Mouse (Mus musculus): ENCODE data around the gene Adamts17.
A peak's percentile ranks its signal among the peaks of the same experiment; 100 is the strongest.

The Adamts17 gene

DNA sequence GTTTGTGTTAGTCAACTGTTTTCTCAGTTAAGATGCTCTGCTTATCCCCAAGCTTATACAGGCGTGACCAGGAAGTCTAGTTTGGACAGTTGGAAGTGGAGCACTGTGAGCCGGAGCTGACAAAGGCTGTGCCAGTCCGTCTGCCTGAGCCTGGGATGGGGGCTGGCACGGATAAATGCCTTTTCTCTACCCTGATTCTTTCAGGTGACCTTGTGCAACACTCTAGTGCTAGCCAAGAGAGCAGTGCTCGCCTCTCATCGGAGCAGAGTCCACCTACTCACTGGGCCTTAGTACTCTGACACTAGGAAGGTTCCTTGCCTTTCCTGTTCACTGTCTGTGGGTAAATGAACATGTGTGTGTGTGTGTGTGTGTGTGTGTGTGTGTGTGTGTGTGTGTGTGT, 95.5 kb downstream of the Adamts17 start:
- no peak for DNase-seq

DNA sequence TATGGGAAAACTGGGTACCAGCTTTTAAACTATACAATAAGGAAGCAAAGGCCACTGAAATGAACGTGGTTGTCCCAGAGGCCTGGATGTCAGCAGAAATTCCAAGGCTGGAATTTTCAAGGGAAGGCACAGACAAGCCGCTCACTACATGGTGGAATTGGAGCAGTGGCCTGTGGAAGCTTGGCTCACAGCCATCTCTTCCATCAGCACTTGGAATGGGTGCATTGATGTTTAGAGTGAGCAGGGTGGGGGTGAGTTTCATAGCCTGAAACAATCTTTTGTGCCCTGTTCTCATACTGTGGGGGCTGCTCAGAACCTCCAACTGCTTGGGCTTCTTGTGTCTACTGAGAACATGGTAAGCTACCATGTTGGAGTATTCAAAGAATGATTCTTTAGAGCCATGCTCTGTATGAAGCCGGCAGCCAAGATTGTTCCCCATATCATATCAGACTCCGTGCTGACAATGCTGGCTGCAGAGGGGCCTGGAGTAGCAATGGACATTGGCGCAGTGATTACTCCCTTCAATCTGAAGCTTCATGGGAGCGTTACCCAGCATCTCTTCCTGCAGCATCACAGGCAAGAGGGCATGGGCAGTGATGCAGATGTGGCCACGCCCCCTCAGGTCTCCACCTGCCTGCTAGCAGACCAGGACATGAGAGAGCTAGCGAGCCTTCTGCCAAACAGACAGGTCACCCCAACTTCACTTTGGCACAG, 96.7 kb downstream of the Adamts17 start:
- no peak for DNase-seq

DNA sequence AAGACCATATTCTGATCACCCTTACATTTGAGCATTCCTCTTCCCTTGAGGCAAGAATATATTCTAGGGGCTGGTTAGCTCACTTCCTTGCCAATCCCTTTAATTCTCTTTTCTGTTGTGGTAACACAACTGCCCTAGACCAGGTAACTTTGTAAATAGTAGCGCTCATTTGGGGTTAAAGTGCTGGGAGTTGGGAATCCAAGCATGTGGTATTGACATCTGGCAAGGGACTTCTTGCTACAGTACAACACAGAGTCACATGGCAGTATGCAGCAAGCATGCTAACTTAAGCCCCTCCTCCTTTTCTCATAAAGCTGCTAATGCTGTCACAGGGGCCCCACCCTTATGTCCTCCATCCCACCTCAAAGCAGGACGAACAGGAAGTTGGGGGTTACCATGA, 97.4 kb downstream of the Adamts17 start:
- DNase-seq, result no peak

DNA sequence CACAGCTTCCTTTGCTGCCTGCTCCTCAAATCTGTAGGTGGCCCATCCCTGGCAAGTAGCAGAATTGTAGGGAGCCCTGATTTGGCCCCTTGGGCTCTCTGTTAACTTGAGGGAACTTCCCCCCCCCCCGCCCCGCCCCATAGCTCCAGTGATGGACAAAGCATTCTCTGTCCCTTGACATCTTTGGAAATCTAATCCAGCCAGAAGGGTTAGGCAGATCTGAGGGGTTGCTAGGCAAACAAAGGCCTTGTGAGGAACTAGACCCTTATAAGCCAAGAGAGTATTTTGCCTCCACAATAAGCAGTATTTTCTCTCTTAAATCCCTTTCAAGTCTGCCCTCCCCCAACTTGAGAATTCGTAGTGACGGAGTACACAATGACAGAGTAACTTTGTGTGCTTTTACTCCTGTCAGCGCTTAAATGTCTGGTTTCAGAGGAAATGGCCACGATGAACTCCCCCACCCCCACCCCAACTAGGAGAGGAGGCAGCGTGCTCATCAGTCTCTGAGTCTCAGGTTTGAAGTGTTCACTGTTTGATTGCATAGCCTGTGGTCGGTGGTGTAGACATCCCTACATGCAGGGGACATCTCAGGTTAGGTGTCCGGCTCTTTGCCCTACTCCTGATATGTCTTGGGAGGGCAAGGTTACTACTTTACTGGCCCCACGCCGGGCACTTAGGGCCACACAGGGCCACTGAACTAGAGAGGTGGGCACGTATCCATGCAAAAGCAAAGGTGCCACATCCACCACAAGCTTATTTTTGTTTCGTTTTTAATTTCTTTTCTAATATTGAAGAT, 99.7 kb downstream of the Adamts17 start:
- DNase-seq, result no peak

DNA sequence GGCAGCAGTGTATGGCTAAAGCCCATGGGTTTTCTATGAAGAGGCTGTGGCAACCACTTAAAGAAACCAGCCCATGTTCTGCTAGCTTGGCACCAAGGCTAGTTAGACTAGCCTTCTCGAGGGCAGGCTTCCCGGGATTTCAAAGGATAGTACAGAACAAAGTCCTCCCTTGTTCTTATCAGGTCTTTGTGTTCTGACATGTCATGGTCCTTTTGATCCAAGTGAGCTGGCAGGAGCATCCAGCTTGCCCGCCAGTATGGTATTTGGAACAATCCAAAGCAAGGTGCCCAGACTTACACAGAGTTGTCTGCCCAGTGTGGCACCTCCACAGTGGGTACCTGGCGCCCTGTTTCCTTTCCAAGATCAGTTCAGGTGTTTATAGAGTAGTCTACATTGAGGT, 101.2 kb downstream of the Adamts17 start:
- DNase-seq, result no peak

DNA sequence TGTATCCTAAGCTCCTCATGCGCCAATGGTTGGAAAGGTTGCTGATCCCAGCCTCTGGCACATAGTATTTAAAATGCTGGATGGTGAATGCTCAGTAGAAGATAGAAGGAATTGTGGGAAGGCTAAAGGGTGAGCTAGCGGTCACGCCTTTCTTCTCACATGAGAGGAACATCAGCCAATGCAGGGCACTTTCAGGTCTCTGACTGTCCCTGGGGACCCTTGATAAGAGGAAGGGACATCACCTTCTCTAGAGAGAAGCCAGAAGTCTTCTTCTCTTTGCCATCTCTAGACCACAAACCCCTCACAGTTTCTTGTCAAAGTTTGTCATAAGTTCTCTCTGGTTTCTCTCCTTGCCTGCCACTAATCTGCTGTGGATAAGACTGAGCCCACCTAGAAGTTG, 109.5 kb downstream of the Adamts17 start:
- no peak for DNase-seq

DNA sequence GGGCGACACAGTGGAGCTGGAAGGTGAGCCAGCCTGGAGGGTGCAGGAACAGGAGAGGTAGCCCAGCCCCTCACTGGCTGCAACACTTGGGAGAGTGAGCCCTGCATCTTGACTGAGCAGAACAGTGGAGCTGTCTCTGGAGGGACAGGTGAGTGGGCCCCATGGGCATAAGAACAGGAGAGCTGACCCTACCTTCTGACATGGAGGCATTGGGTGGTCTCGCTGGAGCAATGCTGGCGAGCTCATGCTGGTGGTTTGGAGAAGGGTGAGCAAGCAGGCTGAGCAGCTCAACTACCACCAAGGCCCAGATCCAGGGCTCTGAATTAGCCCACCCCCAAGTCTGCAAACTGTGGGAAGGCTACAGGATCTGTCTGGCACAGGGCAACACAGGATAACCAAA, 113.4 kb downstream of the Adamts17 start:
- DNase-seq, result no peak

DNA sequence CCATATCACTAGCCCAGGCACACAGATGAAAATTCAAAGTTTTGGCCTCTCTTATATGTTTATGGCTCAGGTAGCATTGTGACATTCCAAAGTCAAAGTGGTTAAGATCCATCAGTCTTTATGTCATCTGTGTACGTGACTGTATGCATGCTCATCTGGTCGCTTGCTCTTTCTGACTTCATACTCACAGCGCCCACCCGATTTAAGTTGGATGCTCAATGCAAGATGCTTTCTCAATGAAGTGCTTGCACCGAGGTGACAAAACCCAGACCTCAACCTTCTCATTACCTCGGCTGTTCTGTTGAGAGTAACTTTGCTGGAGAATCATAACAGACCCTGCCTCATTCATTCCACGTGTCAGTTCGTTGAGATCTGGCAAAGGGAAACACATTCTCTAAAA, 114.5 kb downstream of the Adamts17 start:
- no peak for DNase-seq

DNA sequence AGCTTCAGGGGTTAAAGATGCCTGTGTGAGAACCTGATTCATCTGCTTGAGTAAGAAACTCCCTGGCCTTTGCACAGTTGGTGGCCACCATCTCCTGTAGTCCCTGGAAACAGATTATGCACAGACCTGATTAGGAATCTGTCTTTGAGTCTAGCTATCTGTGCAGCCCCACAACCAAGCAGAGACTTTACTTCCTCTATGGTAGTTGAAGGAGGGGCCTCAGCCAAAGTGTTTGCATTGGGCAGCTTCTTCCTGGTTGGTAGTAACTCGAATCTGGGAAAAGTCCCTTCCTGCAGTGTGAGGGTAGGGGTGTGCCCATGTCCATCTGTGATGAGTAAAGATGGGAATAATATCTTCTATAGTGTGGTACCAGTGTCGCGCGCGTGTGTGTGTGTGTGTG, 115.2 kb downstream of the Adamts17 start:
- DNase-seq, result no peak

DNA sequence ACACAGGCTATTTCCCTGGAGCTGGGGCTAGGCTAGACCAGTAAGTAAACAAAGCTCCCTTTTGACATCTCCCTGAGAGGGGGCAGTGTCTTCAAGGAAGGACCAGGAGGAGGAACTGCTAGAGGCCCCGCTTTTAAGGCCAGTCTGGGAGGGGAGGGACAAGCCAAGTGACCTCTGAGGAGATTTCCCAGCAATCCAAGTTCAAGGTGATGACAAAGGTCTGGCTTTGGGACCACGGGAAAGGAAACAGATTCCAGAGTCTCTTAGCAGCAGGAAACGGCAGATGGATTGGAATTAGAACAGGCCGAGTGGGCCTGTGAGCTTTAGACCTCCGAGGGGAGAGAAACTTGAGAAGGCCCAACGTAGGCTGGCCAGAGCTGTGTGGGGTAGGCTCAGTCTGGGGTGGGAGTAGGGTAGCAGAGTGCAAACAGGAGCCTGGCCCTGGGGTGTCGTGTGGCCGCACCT, 116.0 kb downstream of the Adamts17 start:
- DNase-seq, result no peak

DNA sequence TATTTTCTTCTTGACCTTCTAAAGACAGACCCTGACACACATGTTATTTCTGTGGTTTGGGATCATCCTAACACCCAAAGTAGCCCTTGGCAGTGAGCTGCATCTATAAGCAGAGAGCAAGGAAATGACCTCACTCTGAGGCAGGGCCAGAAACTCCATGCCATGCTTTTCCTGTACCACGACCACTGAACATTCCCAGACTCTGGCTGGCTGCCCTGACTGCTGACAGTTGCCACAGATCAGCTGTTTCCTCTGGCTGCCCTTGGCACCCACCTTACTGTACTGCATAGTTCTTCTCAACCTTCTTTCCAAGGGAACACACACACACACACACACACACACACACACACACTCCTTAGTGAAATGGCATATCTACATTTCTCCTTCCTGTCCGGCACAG, 116.4 kb downstream of the Adamts17 start:
- no peak for DNase-seq

DNA sequence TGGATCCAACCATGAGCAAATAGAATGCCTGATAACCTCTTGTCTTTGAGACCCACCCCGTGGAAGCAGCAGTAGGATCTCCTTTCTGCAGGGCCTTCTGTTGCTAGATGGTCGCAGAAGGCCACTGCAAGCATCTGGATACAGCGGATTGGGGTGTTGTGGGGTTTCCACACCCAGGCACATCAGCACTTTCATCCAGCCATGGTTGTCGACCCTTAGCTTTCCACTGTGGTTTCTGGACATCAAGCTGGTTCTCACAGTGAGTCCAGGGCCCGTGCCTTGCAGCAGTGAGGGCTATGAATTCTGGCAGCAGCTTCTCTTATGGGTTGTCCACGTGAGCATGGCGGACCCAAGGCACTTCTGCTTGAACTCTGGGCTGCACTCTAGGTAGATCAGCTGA, 118.2 kb downstream of the Adamts17 start:
- DNase-seq, result no peak

DNA sequence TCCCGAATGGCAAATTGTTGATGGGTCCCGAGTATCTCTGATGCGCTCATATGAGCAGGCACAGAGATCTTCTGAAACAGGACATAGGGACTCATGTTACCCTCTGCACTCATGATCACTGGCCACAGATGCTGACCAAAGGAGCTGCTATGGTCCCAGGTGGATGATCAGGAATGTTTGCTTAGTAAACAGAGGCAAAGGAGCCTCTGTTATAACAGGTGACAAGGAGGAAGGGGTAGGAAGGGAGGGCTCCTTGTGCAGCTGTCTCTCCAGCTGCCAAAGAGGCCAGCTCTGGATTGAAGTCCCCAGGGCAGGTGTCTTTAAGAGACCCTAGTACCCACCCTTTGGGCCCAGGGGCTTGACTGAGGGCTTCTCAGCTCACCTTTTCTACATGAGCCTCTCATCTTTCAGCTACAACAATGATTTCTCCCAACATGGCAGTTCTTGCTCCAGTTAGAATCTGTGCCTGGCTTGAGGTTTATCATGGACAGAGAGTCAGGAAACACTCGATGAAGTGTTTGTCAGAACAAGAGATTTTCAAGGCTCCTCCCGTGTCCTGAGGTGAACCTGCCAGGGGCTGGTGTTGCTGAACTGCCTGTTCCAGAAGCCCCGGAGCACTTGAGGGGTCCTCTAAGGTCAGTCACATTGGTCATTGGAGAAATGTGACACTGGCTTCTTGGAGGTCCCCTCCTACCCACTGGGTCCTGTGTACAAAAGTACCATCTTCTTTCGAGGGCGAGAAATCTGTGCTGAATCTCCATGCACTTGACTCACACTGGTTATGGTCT, 120.9 kb downstream of the Adamts17 start:
- DNase-seq, result no peak

DNA sequence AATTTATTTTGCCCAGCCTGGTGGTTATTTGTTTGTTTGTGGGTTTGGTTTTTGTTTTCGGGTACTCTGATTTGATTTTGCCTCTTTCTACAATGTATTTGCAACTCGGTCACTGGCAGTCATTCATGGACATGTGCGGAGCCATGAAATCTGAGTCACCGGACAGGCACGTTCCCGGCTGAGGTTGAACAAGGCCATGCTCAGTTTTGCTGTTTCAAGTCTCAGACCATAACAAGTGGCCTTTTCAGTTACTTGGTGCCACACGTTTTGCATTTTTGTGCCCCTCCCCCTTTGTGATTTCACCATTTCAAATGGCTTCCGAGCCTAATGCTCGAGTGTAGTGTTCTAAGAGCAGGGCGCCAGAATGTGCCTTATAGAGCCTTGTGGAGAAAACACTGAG, 123.2 kb downstream of the Adamts17 start:
- no peak for DNase-seq

DNA sequence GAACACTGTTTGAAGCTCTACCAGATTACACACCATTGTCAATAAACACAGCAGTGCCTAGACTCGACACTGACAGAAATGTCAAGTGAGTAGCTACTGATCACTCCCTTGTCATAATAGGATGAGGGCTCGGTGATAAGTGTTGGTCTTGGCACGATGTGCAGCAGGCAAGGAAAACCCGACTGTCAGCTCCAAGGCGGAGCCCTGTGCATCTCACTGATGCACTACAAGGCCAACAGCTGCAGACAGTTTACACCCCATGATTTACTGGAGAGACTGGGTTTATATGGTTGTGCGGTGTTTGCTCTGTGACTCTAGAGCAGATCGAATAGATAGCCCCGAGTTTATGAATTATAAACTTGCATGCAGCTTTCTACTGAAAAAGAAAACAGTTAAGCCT, 124.0 kb downstream of the Adamts17 start:
- no peak for DNase-seq

DNA sequence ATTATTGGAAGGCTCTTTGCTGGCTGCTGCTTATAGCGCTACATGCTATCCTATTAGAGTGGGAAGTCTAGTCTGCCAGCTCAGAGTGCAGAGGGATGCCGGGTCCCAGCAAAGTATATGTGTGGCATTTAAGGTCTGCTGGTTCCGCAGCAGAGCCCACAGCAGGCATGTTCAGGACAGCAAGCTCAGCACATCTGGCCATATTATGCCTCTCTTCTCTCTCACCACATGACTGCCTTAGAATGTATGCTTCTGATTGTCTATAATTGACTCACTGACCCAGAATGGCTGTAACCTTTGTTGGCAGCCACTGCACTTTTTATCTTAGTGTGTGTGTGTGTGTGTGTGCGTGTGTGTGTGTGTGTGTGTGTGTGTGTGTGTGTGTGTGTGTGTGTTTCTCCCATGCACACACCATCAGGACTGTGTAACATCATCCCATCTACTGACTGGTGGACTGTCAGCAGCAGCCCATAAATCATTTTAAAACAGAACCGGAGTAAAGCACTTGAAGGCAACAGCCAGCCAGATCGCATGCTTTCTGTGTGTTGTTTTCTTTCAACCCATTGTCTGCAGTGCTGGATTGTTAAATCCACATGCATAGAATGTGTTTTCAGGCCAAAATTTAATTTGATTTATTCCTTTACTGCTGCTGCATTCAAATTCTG, 127.1 kb downstream of the Adamts17 start:
- DNase-seq, result no peak

DNA sequence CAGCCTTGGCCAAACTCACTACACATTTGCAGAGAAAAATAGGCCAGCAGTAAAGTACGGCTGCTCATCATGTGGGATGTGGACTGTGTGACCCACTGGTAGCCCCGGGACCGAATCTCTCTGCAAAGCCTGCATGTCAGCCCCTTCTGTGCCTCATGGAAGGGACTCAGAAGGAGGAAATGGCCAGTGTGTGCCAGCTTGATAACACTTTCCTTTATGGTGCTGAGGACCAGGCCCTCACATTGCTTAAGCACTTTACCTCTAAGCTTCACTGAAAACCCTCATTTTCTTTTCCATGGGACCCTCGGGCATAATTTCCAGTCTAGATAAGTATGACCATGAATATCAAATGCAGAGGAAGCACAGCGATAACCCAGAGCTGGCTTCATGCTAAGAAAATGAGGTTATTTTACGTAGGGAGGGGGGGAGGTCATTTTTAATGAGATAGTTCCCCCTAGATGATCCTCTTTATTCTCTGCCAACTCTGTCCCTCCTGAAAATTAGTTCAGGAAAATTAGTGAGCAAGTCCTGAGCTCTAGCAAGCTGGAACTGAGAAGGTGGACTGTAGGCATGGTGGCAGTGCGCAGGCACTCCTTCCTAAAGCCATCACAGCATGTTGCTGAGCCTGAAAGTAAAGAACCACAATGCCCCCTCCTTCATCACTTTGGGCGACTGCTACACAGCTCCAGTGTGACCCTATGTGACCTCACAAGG, 127.8 kb downstream of the Adamts17 start:
- DNase-seq, result no peak

DNA sequence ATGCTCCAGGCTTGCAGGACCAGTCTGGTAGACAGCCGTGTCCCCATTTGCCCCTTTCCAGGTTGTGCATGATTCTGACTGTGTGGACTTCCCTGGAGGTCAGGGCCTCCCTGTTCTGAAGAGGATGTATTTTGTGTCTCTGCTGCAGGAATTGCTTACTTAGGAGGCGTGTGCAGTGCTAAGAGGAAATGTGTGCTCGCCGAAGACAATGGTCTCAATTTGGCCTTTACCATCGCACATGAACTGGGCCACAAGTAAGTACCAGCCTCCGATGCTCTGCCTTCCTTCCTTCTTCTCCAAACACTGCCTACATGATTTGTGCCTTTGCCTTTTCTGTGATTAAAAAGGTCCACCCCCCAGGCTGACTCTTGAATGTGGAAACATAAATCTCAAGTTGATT, 129.1 kb downstream of the Adamts17 start:
- no peak for DNase-seq

DNA sequence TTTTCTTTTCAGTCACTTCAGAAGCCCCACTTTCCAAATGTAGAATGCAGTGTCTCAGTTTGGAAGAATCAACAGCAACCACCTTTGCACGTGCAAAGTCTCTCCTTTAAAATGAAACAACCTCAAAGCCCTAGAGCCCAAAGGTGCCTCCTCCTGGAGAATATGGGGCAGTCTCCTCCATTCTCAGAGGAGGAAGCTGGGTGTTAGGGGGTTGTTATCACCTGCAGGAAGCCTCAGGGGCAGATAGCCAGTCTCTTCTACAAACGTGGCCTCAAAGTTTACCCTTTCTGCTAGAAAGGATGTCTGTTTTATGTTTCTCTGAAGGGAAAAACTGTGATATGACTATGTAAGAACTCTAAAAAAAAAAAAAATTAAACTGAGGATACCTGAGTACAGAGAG, 129.7 kb downstream of the Adamts17 start:
- DNase-seq, result peak; percentile 36 to 70

DNA sequence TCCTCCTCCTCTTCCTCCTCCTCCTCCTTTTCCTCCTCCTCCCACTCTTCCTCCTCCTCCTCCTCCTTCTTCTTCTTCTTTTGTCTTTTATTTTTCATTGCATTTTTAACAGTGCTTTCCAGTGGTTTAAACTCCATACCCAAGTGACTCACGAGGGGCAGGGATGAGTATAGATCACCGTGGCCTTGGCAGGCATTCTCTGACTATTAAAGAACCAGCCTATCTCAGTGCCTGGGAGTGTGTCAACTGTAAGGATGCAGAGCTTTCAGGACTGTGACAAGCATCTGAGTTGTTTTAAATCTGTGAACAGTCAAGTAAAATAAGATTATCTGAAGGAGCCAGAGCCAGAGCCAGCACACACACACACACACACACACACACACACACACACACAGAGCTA, 130.7 kb downstream of the Adamts17 start:
- no peak for DNase-seq

DNA sequence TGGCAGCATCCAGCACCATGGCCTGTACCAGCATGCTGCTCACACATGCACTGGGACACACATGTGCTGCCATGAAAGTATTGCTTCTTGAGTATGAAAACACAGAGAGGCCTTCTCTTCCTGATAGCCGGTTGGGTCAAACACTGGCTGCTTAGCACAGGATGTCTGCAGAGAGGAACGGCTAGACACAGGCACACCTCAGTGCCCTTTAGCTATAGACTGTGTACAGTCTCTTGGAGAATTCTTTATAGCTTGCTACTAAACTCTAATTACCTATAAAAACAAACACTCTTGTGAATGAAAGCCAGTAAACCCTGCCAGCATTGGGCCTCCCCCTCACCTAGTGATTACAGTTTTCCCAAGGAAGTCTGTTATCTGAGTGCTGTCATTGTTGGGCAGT, 131.4 kb downstream of the Adamts17 start:
- no peak for DNase-seq

DNA sequence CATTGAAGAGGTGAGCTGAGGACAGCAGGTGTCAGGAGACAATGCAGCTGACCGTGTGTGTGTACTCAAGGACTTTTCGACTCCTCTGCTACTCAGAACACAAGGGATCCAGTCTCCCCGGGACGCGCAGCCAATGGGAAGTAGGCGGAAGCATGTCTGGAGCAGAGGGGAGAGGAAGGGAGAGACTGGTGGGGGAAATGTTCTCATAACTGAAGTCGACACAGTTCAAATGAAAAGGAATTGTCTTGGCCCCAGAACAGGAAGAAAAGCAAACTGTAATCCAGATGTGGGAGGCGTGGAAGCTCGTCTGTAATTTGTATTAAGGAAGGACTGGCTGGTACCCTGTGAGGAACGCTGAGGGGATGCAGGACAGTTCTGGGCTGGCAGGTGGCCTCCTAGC, 135.3 kb downstream of the Adamts17 start:
- DNase-seq, result no peak

Measured in thymus, postnatal 36 days (tissue).